Mouse (Mus musculus) large intestine, adult 2 months (tissue): ENCODE results near the gene Arfgef2. TPM values are rescaled to one million over a fixed set of nuclear protein-coding genes. Genes with fewer than 3 reads are reported as not detected.

Source experiments
- DNase-seq: peaks from one replicate; pipeline ENCODE4 v3.0.0-alpha.2; 2012; ENCODE audit warnings: low read depth, low spot score
- WGBS: fragments of 180-500 bp; shearing (Covaris S2); methylation state at CpG from one replicate; pipeline ENCODE4 v1.1.7; 2018; 5-methylcytosine and 5-hydroxymethylcytosine counted together
- polyA plus RNA-seq: library from polyadenylated mRNA; depleted of rRNA; stranded (reverse); fragments of >200 nt; gene quantifications from 2 replicates; pipeline ENCODE4 v1.2.3, GENCODE M21; 2012

Arfgef2 gene
- polyA plus RNA-seq, 1 experiment: 9.0 TPM

- DNase-seq: no peak
- WGBS: 92% methylated on average over 3 of the region's 3 CpGs
Observed at GRCm38 (mm10) chr2:166803298-166803697, 2.1 kb upstream of the Arfgef2 start.

GRCm38 (mm10) chr2:166806173-166806705 is 851 bp downstream of the Arfgef2 start:
- DNase-seq: no peak
- 7% methylated on average over 14 of the region's 14 CpGs for WGBS

- WGBS: 55% methylated on average over 6 of the region's 6 CpGs
- DNase-seq: no peak
Observed at GRCm38 (mm10) chr2:166806813-166807212, 1.4 kb downstream of the Arfgef2 start.

GRCm38 (mm10) chr2:166809499-166809898 is 4.1 kb downstream of the Arfgef2 start:
- no peak for DNase-seq
- 90% methylated on average over 5 of the region's 5 CpGs for WGBS

- 94% methylated on average over 10 of the region's 10 CpGs for WGBS
- no peak for DNase-seq
Observed at GRCm38 (mm10) chr2:166810821-166811220, 5.4 kb downstream of the Arfgef2 start.

- no peak for DNase-seq
- 84% methylated on average over 9 of the region's 9 CpGs for WGBS
Observed at GRCm38 (mm10) chr2:166818463-166819143, 13.2 kb downstream of the Arfgef2 start.

- DNase-seq: no peak
- 78% methylated on average over 8 of the region's 8 CpGs for WGBS
Observed at GRCm38 (mm10) chr2:166819849-166820248, 14.5 kb downstream of the Arfgef2 start.

- DNase-seq: no peak
- WGBS: 48% methylated on average over 2 of the region's 2 CpGs
Observed at GRCm38 (mm10) chr2:166820844-166821243, 15.5 kb downstream of the Arfgef2 start.

GRCm38 (mm10) chr2:166821406-166821805 is 16.0 kb downstream of the Arfgef2 start:
- no peak for DNase-seq
- WGBS: 69% methylated on average over 3 of the region's 3 CpGs

- WGBS: 27% methylated on average over 10 of the region's 10 CpGs
Observed at GRCm38 (mm10) chr2:166822119-166822826, 16.9 kb downstream of the Arfgef2 start.

GRCm38 (mm10) chr2:166822901-166823300 is 17.5 kb downstream of the Arfgef2 start:
- no peak for DNase-seq
- WGBS: 77% methylated on average over 2 of the region's 2 CpGs

More at GRCm38 (mm10) chr2:166822119-166822826, 16.9 kb downstream of the Arfgef2 start:
- DNase-seq: no peak

GRCm38 (mm10) chr2:166824386-166824785 is 19.0 kb downstream of the Arfgef2 start:
- DNase-seq: no peak
- 56% methylated on average over 5 of the region's 5 CpGs for WGBS

GRCm38 (mm10) chr2:166824998-166825397 is 19.6 kb downstream of the Arfgef2 start:
- no peak for DNase-seq
- 94% methylated on average over 5 of the region's 5 CpGs for WGBS

- 84% methylated on average over 8 of the region's 8 CpGs for WGBS
- no peak for DNase-seq
Observed at GRCm38 (mm10) chr2:166826491-166827224, 21.3 kb downstream of the Arfgef2 start.

- no peak for DNase-seq
- WGBS: 92% methylated on average over 12 of the region's 12 CpGs
Observed at GRCm38 (mm10) chr2:166828306-166828705, 22.9 kb downstream of the Arfgef2 start.

- no peak for DNase-seq
- WGBS: 38% methylated on average over 5 of the region's 5 CpGs
Observed at GRCm38 (mm10) chr2:166830350-166830749, 25.0 kb downstream of the Arfgef2 start.

- no peak for DNase-seq
Observed at GRCm38 (mm10) chr2:166834091-166834490, 28.7 kb downstream of the Arfgef2 start.

GRCm38 (mm10) chr2:166834796-166835195 is 29.4 kb downstream of the Arfgef2 start:
- DNase-seq: no peak
- 90% methylated on average over 4 of the region's 4 CpGs for WGBS

More at GRCm38 (mm10) chr2:166834091-166834490, 28.7 kb downstream of the Arfgef2 start:
- WGBS: 99% methylated on average over 2 of the region's 2 CpGs

- WGBS: 81% methylated on average over 5 of the region's 5 CpGs
- DNase-seq: no peak
Observed at GRCm38 (mm10) chr2:166835581-166835980, 30.2 kb downstream of the Arfgef2 start.

GRCm38 (mm10) chr2:166841813-166842212 is 36.4 kb downstream of the Arfgef2 start:
- no peak for DNase-seq
- 72% methylated on average over 4 of the region's 4 CpGs for WGBS
